Mouse (Mus musculus): ENCODE measurements at regions not wholly inside any gene's neighbourhood (a gene's known extent, or its start where the extent isn't known, plus 50 kb on each side); places are given as distances from the start of the nearest gene placed in this dataset.
A peak's percentile ranks its signal among the peaks of the same experiment; 100 is the strongest.
"Not testable (repeated sequence)": the region's sequence is repeated elsewhere in the genome, so short reads cannot be mapped to it uniquely, and the experiment has no call there.

DNA sequence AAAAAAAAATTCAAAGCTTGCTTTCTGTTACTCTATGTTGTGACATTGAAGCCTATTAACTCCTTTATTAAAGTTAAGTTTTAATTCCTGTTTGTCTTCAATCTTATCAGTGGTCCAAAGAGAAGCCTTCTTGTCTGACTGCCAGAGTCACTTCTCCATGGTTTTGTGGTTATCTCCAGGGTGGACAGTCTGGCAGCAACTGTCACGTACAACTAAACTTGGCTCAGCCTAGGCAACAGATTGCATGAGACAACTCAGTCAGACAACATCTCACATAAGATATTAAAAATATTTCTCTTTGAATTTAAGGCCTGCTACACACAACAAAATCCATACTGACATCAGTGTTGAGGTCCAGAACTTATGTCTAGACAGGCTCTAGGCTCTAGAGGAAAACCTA, 406.7 kb upstream of the Slc39a10 start:
- DNase-seq (ENCODE audit: low spot score in 2 of 2), result no peak

DNA sequence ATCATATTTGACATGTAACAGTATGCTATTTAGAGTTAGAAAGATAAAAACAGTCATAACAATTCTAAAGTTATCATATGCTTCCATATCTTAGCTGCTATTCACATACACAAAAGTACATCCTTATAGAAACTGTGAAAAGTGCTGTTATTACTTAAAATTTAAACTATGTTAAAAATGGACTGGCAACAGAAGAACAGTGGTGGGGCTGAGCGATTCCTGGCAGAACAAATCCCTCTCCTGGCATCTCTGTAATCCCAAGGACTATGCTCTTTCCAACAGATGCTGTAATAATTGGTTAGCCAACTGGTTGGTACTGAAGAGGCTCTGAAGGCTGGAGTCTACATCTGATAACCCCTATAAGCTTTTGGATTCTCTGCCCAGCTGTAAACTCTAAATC, 393.0 kb upstream of the Slc39a10 start:
- no peak for DNase-seq (ENCODE audit: low spot score in 2 of 2)

DNA sequence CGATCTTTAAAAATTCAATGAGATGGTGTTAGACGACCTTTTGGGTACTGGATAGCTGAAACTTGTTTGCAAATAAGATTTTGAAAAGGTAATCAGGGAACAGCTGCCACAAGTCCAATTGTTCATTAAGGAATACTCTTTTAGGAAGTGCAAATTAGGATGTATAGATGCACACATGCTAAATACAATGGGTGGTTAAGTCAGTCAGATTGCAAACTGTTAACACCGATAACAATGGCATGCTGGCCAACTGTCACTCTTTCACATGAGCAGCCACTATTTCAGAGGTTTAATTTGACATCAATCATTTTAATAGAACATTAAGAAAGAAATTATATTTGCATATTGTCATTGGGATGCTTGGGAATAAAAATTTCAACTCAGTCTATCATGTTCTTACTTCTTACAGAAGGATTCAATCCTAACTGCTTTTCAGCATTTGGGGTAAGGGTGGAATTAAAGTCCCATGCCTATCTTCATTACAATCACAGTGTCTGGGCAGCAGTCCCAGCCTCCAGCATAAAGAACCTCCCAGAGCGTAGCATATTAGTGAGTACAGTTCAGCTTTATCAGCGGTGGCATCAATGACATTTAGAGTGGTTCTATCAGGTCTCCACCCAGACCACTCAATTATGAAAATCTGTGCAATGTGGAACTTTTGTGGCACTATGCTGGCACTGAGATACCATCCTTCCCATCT, 385.8 kb upstream of the Slc39a10 start:
- no peak for DNase-seq (ENCODE audit: low spot score in 2 of 2)

DNA sequence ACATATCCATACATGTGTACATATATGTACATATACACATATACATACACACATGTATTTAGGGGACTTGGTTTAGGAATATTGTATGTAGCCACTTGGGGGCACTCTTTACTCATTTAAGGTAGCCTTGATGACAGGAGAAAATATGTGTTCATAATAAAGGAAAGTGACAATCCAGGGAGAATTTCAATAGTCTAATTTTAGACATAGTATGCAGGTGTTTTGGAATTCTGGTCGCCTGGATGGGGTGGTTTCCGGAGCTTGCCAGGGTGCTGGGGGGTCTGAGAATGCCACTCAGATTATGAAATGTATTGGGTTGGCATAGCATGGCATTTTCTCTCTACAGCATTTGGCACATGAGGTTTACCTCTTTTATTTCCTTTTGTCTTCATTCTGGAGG, 385.2 kb upstream of the Slc39a10 start:
- DNase-seq (ENCODE audit: low spot score in 2 of 2), result peak; percentile 34 to 36

DNA sequence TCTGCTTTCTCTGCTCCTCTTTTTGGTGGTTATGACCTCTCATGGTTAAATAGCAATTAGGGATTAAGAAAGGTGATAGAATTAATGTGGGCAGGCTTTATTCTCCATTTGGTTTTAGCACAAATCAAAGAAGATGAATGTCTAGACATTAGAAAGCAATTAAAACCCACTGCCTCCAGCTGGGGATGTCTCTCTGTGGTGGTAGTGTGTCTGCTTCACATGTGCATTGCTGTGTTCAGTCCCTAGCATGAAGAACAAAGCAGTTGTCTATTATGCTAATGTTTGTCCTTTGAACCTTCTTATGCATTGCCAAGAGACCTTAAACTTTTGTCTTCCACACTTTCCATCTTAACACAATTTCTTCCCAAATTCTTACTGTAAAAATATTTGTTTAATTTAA, 379.5 kb upstream of the Slc39a10 start:
- no peak for DNase-seq (ENCODE audit: low spot score in 2 of 2)

DNA sequence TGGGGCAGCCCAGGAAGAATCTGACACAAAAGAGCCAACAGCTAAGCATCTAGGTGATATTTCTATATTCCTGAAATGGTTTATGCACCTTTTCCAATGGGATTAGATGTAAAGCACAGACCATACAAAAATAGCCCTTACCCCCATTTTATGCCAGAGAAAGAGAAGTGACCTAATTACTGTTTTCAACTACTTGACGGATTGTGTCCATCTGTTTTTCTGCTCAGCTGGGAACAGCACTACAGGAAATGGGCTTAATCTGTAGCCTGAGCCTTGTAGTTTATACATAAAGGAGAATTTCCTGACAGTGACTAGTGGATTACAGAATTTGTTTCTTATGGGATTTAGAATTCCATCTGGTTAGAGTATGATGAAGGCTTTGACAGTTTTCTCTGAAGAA, 371.0 kb upstream of the Slc39a10 start:
- DNase-seq (ENCODE audit: low spot score in 2 of 2), result no peak

DNA sequence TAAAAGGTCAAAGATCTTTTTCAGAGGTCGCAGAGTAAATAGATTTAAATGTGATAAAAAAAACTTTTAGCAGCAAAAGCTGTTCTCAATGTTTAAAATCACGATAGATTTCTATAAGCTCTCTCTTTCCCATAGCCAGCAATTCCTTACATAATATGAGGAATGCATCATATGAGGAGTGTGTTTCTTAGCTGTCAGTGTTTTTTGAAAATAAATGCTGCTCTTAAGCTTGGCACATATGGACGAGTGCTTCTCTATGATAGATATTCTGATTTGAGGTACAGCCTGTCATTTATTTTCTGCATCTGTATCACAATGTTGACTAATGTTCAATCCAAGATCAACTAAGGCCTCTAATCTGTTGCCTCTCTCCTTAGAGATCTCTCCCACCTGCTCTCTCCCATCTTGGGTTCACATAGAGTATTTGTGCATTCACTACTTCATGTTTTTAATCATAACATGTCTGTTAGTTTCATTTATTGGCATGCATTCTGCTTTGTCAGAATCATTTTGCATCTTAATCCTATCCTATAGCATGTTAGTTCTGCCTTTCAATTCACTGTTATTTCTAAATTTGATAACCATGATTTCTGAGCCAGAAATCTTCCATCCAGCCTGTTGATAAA, 369.0 kb upstream of the Slc39a10 start:
- no peak for DNase-seq (ENCODE audit: low spot score in 2 of 2)

DNA sequence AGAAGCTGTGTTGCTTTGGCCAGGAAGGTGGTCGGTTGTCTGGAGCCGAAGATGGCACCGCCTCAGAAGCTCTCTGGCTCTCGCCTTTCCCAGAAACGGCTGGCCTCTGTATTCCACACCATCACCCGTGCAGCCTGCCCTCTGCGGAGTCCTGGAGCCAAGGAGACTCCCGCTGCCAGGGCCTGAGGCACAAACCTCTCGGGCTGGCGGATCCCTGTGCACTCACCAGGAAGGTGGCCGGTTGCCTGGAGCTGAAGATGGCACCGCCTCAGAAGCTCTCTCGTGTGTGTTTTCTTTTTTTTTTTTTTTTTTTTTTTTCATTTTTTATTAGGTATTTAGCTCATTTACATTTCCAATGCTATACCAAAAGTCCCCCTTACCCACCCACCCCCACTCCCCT, 358.1 kb upstream of the Slc39a10 start:
- not testable (repeated sequence) for DNase-seq (ENCODE audit: low spot score in 2 of 2)

DNA sequence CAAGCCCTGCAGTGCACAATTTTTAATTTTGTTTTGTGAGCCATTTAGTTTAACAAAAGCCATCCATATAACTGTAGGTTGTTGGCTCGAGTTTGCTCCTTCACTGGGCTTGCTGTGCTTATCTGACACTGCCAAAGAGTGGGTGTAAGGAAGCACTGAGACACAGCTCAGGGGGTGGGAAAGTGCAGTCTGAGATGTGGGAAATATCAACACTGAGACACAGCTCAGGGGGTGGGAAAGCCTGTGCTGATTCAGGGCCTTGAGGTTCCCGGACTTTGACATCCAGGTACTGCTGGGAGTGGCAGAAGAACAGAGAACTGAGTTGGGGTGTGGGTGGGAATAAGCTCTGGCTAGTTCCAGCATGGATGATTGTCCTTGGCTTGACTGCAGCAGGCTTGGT, 324.4 kb upstream of the Slc39a10 start:
- no peak for DNase-seq (ENCODE audit: low spot score in 2 of 2)

DNA sequence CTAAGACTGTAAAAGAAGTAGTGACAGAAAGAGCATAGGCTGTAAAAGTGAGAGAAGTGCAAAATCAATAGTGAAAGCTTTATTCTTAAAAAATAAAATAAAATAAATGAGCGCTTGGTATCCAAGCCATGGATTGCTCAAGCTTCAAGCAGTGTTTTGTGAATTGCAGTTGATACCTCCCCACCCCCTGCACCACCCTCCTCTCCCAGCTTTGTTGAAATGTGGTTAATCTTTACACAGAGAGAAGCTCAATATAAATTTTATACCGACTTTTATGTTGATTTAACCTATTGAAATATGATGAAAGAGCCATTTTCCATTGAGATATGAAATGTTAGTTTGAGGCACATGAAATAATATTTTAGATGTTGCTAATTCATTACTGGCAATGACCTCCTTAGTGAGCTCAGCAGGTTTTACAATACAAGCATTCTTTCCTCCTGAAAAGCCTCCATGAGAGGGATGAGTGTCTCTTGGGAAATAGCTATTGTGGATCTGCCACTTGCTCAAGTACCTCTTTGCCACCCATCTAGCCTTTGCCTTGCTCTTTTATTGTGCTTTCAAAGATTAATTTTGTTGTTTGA, 323.9 kb upstream of the Slc39a10 start:
- DNase-seq (ENCODE audit: low spot score in 2 of 2), result no peak

DNA sequence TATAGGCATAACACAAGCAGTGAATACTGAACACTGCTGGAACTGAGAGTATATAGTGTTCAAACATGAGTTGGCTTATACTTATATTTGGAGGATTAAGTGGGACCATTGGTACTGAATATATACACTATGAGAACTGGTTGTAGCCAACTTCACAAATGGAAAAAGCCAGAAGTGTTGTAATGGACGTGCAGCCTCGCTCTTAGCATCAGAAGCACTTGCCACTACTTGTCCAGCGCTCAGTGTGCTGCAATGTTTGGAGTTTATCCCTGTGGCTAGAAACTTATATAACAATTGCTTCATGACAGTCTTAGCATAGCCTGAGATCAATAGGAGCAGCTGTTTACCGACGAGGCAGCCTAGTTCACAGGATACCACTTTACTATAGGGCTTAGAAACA, 320.8 kb upstream of the Slc39a10 start:
- DNase-seq (ENCODE audit: low spot score in 2 of 2), result no peak

DNA sequence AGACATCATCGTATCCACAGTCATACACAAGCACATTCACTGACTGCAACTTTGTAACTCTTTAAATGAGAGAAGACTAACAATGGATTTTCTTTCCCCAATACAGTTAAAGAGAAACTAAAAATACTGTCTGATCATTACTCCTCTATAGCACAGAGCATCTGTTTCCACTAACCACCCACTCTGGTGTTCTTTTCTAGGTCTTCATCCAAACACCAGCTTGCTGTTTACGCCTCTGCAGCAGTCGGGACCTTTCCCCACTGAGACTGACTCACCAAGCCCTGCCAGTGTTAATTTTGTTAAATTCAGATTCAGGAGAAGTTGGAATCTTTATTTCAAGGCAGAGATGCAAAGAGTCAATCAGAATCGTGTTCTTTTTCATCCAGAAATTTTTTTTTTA, 300.3 kb upstream of the Slc39a10 start:
- peak; percentile 29 to 36 for DNase-seq (ENCODE audit: low spot score in 2 of 2)

DNA sequence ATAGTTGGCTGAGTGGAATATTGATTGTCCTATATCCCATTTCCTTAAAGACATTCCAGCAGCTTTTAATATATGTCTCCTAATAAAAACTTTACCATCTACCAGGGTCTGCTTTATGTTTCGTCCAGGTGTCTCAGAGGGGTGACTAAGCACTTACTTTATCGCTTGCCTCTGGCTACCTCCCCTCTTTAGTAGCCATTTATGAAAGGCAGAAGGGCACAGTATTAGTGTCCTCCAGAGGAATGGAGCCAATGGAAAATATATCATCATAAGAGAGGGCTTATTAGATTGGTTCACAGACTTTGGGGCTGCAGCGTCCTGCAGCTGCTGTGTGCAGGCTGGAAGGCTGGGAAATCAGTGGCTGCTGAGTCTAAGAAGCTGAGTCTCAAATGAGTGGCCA, 271.8 kb upstream of the Slc39a10 start:
- no peak for DNase-seq (ENCODE audit: low spot score in 2 of 2)

DNA sequence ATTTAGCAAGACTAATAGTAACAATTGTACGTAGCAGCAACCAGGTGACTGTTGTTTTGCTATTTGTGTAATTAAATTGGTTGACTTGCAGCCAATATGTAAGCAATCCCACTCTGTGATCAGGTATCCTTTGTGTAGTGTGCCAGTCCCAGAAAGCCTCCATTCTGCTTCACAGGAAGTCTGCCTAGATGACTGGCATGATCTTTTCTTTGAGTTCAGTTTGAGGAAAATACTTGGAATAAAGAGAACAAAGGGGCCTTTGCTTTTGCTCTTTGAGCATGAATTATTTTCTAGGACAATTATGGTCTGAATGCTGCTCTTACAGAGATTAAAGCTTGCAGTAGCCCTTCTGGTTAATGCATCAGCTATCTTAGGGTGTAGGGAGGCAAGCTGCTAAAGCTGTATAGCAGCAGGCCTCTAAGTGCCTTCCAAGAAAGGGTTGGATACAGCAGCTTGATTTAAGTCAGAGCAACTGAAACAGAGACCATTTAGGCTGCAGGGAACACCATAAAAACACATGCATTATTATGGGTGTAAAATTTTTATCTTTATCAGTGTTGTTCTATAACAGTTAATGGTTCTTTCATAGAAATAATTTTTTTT, 271.3 kb upstream of the Slc39a10 start:
- DNase-seq (ENCODE audit: low spot score in 2 of 2), result no peak

DNA sequence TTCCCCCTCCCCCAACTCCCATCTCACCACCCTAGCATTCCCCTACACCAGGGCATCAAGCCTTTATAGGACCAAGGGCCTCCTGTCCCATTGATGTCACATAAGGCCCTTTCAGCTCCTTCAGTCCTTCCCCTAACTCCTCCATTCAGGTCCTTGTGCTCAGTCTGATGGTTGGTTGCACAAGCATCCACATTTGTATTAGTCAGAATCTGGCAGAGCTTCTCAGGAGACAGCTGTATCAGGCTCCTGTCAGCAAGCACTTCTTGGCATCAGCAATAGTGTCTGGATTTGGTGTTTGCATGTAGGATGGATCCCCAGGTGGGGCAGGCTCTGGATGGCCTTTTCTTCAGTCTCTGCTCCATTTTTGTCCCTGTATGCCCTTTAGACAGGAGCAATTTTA, 237.4 kb upstream of the Slc39a10 start:
- not testable (repeated sequence) for DNase-seq (ENCODE audit: low spot score in 2 of 2)

DNA sequence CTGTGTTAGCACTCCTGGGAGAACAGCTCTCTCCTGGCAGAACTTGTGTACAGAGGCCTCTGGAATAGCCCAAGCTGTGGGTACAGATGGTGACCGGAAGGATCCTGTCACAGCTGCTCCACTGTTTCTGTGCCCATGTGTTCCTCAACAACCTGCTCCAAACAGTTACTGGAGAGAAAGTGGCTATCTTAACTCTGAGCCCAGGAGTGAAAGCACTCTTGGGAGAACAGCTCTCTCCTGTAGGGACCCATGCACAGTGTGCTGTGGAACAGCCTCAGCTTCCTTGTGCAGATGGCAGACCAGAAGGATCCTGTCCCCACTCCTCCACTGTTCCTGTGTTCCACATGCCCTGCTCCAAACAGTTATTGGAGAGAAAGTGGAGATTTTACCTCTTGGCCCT, 227.0 kb upstream of the Slc39a10 start:
- peak in 1 of 2 experiments; percentile 27 for DNase-seq (ENCODE audit: low spot score in 2 of 2)

DNA sequence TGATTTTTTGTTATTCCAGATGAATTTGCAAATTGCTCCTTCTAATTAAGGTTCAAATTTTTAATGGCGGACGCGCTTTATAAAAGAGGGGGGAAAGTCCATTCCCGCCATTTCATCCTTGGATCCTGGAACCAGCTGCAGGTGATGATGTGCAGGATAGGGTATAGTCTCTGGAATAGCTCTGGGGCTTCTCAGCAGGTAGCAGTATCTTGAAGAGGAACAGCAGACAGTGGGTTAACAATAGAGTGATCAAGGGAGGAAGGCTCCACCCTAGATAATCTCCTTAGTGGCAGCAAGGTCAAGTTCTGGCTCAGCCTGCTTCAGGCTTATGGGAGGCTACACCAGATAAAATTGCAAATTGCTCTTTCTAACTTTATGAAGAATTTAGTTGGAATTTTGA, 224.0 kb upstream of the Slc39a10 start:
- DNase-seq (ENCODE audit: low spot score in 2 of 2), result not testable (repeated sequence)

DNA sequence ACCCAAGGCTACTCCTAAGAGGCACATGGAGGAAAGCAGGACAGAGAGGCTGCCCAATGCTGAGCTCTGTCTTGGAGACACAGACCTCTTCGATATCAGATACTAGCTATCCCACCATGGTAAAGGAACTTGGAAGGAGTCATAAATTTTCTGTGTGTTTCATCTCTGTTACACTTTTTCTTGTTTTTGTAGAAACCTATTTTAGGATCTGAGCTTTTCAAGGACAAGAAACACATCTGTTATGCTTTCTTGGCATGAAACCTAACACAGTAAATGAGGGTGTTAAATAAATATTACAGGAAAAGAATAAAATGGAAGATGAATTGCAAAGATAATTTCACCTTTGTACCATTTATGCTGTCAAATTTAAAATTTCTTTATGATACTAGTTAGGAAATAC, 219.8 kb upstream of the Slc39a10 start:
- no peak for DNase-seq (ENCODE audit: low spot score in 2 of 2)

DNA sequence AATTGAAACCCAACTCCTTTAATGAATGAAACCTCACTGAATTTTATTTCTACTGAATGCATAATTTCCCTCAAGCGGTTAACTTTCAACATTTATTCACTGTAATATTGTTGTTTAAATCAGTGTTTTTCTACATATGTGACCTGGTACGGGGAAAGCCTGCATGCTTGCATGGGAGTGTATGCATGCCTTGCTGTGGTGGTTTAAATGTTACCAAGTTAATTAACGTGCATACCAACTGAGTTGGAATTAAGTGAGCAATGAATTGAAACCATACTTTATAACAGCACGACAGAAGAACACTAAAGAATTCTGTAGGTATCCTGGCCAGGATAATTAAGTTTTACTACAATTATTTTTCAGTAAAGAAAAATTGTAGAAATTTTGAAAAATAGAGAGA, 211.4 kb upstream of the Slc39a10 start:
- no peak for DNase-seq (ENCODE audit: low spot score in 2 of 2)

DNA sequence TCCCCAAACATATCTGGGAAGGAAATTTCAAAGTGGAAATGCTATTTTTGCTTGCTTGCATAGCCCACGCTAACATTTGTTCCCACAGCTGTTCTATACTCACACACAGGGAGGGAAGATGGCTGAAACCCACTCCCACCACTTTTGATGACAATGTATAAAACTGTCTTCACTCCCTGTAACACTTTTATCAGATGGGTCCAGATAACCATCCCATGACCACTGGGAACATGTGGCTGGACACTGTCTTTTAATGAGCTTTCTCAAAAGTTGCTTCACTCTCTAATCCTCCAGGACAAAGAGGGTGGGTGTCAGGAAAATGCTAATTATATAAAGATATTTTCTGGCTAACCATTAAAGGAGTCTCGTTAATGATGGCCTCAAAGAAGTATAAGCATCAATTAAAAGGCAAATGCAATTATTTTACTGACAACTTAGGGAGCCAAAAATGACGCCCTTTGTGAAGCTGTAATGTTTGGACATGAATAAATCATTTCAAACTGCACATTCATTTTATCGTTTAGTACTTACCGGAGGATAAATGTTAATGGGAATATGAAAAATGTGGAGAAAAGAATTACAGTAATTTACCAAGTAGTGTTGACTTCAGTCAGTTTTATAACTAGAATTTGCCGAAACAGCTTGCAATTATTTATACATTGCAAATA, 210.8 kb upstream of the Slc39a10 start:
- peak; percentile 40 to 60 for DNase-seq (ENCODE audit: low spot score in 2 of 2)

DNA sequence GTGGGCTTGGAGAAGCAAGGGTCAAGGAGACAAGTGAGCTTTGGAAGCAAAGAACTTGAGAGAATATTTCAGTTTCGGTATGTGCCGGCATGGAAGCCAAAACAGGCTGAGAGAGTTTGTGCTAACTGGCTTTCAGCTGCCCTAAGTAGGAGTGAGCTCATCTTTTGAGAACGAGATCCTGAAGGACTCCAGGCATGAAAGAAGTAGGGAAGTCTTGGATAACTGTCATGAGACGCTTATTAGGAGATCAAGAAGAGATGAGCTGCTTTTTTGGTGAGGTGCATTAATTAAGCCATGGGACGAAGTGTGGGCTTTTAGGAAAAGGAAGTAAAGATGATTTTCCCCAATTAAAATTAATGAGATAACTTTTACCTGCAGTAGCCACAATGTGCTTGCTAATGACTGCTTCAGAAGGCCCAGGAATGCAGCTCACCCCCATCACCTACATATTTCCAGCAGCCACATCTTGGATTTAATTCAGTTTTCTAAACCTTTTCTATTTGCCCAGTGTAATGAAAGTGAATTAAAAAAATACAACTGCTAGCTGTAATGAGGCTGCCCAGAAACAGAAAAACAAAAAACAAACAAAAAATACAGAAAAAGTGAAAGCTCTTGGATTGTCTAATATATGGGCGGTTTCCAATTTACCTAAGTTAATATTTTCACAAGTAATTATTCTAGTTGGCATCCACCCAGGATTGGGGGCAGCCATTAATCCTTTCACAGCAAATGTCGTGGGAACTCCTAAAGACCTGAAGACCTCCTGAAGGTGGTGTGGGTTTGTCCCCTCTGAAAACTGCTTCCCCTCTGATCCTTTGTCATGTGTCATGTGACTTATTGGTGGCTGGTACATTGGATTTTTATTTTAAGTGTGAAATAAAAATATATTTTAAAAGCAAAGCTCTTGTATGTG, 204.7 kb upstream of the Slc39a10 start:
- DNase-seq (ENCODE audit: low spot score in 2 of 2), result no peak
